Mouse (Mus musculus): ENCODE data around the gene Olfr878. TPM values are rescaled to one million over a fixed set of nuclear protein-coding genes. Genes with fewer than 3 reads are reported as not detected.

The Olfr878 gene
- not detected in 2 replicates for polyA plus RNA-seq (2015; fragmentation: Nextera tagmentation; extraction: Ambion mirVana)

GRCm38 (mm10) chr9:37917540-37917939, at the start of gene Olfr878:
Gene Olfr878 (plus strand): TSS chr9:37917840.
- ATAC-seq (replicated peaks), result no peak
- Histone ChIP-seq H3K9ac (replicated peaks) (no peak within 1 kb of the TSS), H3K36me3 (no peaks in the 10 kb centered on the region), H3K9me3 (no peaks in the 10 kb centered on the region), H3K4me3 (no peak within 1 kb of the TSS), H3K4me2 (replicated peaks) (no peak within 1 kb of the TSS), H3K4me1 (no peaks in the 10 kb centered on the region), H3K27ac (replicated peaks) (no peak within 1 kb of the TSS), H3K27me3 (no peaks in the 10 kb centered on the region)
- WGBS, result 85% methylated on average over 2 of the region's 2 CpGs

- Histone ChIP-seq H3K9me3 (no peaks in the 10 kb centered on the region), H3K4me3 (no peak overlapping the region), H3K36me3 (no peaks in the 10 kb centered on the region), H3K27me3 (no peaks in the 10 kb centered on the region), H3K9ac (replicated peaks) (no peak overlapping the region), H3K4me1 (no peaks in the 10 kb centered on the region), H3K4me2 (replicated peaks) (no peak overlapping the region), H3K27ac (replicated peaks) (no peak overlapping the region)
- 68% methylated on average over 1 of the region's 1 CpGs for WGBS
- no peak for ATAC-seq (replicated peaks)
Observed at GRCm38 (mm10) chr9:37870246-37870645, 47.4 kb upstream of the Olfr878 start.

- Histone ChIP-seq H3K27me3 (no peaks in the 10 kb centered on the region), H3K4me1 (no peaks in the 10 kb centered on the region), H3K36me3 (no peaks in the 10 kb centered on the region), H3K9ac (replicated peaks) (no peak overlapping the region), H3K9me3 (no peaks in the 10 kb centered on the region), H3K27ac (replicated peaks) (no peak overlapping the region), H3K4me3 (no peak overlapping the region), H3K4me2 (replicated peaks) (no peak overlapping the region)
- WGBS, result 82% methylated on average over 1 of the region's 1 CpGs
- no peak for ATAC-seq (replicated peaks)
Observed at GRCm38 (mm10) chr9:37871097-37871496, 46.5 kb upstream of the Olfr878 start.

- WGBS, result 68% methylated on average over 1 of the region's 1 CpGs
- no peaks in the 10 kb centered on the region for H3K9me3 ChIP-seq
- no peak overlapping the region for H3K4me2 ChIP-seq (replicated peaks)
- no peaks in the 10 kb centered on the region for H3K36me3 ChIP-seq
- no peak overlapping the region for H3K27ac ChIP-seq (replicated peaks)
- H3K9ac ChIP-seq (replicated peaks), result no peak overlapping the region
- no peak overlapping the region for H3K4me3 ChIP-seq
- H3K27me3 ChIP-seq, result no peaks in the 10 kb centered on the region
- H3K4me1 ChIP-seq, result no peaks in the 10 kb centered on the region
- no peak for ATAC-seq (replicated peaks)
Observed at GRCm38 (mm10) chr9:37871536-37871935, 46.1 kb upstream of the Olfr878 start.

- Histone ChIP-seq H3K9ac (replicated peaks) (no peak overlapping the region), H3K36me3 (no peaks in the 10 kb centered on the region), H3K27ac (replicated peaks) (no peak overlapping the region), H3K27me3 (no peaks in the 10 kb centered on the region), H3K4me3 (no peak overlapping the region), H3K9me3 (no peaks in the 10 kb centered on the region), H3K4me1 (no peaks in the 10 kb centered on the region), H3K4me2 (replicated peaks) (no peak overlapping the region)
- ATAC-seq (replicated peaks), result 0 out of 2 replicates have a peak, but pooled peaks have one; percentile 51
- 17% methylated on average over 2 of the region's 2 CpGs for WGBS
Observed at GRCm38 (mm10) chr9:37890960-37891359, 26.7 kb upstream of the Olfr878 start.

- H3K27ac ChIP-seq (replicated peaks), result no peak within 1 kb of the TSS
- no peak within 1 kb of the TSS for H3K9ac ChIP-seq (replicated peaks)
- H3K27me3 ChIP-seq, result no peaks in the 10 kb centered on the region
- H3K9me3 ChIP-seq, result no peaks in the 10 kb centered on the region
- H3K4me3 ChIP-seq, result no peak within 1 kb of the TSS
- ATAC-seq (replicated peaks), result no peak
- no peak within 1 kb of the TSS for H3K4me2 ChIP-seq (replicated peaks)
- no peaks in the 10 kb centered on the region for H3K36me3 ChIP-seq
- no peaks in the 10 kb centered on the region for H3K4me1 ChIP-seq
- WGBS, result 48% methylated on average over 2 of the region's 2 CpGs
Observed at GRCm38 (mm10) chr9:37896661-37897060, 21.0 kb upstream of the Olfr878 start, which contains the start of gene Olfr145. Gene Olfr145 (plus strand): TSS chr9:37896724.

GRCm38 (mm10) chr9:37905555-37905954, 12.1 kb upstream of the Olfr878 start:
- Histone ChIP-seq H3K4me2 (replicated peaks) (no peak overlapping the region), H3K27me3 (no peaks in the 10 kb centered on the region), H3K27ac (replicated peaks) (no peak overlapping the region), H3K9me3 (no peaks in the 10 kb centered on the region), H3K4me1 (no peaks in the 10 kb centered on the region), H3K36me3 (no peaks in the 10 kb centered on the region), H3K4me3 (no peak overlapping the region), H3K9ac (replicated peaks) (no peak overlapping the region)
- 71% methylated on average over 3 of the region's 3 CpGs for WGBS
- ATAC-seq (replicated peaks), result no peak

GRCm38 (mm10) chr9:37918018-37918417, 378 bp downstream of the Olfr878 start:
- no peak overlapping the region for H3K4me2 ChIP-seq (replicated peaks)
- no peak overlapping the region for H3K4me3 ChIP-seq
- no peak overlapping the region for H3K9ac ChIP-seq (replicated peaks)
- no peaks in the 10 kb centered on the region for H3K27me3 ChIP-seq
- no peak for ATAC-seq (replicated peaks)
- no peaks in the 10 kb centered on the region for H3K36me3 ChIP-seq
- H3K9me3 ChIP-seq, result no peaks in the 10 kb centered on the region
- H3K27ac ChIP-seq (replicated peaks), result no peak overlapping the region
- 56% methylated on average over 1 of the region's 1 CpGs for WGBS
- H3K4me1 ChIP-seq, result no peaks in the 10 kb centered on the region

GRCm38 (mm10) chr9:37924194-37924593, 6.6 kb downstream of the Olfr878 start:
- no peaks in the 10 kb centered on the region for H3K4me1 ChIP-seq
- 77% methylated on average over 5 of the region's 5 CpGs for WGBS

GRCm38 (mm10) chr9:37925445-37925844, 7.8 kb downstream of the Olfr878 start:
- no peak for ATAC-seq (replicated peaks)
- 80% methylated on average over 2 of the region's 2 CpGs for WGBS
- H3K4me3 ChIP-seq, result no peak overlapping the region
- H3K4me1 ChIP-seq, result no peaks in the 10 kb centered on the region
- H3K9me3 ChIP-seq, result no peaks in the 10 kb centered on the region
- no peak overlapping the region for H3K9ac ChIP-seq (replicated peaks)
- no peaks in the 10 kb centered on the region for H3K36me3 ChIP-seq
- no peak overlapping the region for H3K27ac ChIP-seq (replicated peaks)
- H3K27me3 ChIP-seq, result no peaks in the 10 kb centered on the region
- H3K4me2 ChIP-seq (replicated peaks), result no peak overlapping the region

More at GRCm38 (mm10) chr9:37924194-37924593, 6.6 kb downstream of the Olfr878 start:
- H3K36me3 ChIP-seq, result no peaks in the 10 kb centered on the region
- ATAC-seq (replicated peaks), result no peak
- H3K4me2 ChIP-seq (replicated peaks), result no peak overlapping the region
- no peak overlapping the region for H3K4me3 ChIP-seq
- no peaks in the 10 kb centered on the region for H3K27me3 ChIP-seq
- no peaks in the 10 kb centered on the region for H3K9me3 ChIP-seq
- H3K27ac ChIP-seq (replicated peaks), result no peak overlapping the region
- no peak overlapping the region for H3K9ac ChIP-seq (replicated peaks)

- no peak for ATAC-seq (replicated peaks)
- H3K4me3 ChIP-seq, result no peak overlapping the region
- no peaks in the 10 kb centered on the region for H3K9me3 ChIP-seq
- no peak overlapping the region for H3K4me2 ChIP-seq (replicated peaks)
- no peaks in the 10 kb centered on the region for H3K4me1 ChIP-seq
- H3K9ac ChIP-seq (replicated peaks), result no peak overlapping the region
- H3K36me3 ChIP-seq, result no peaks in the 10 kb centered on the region
- no peaks in the 10 kb centered on the region for H3K27me3 ChIP-seq
- no peak overlapping the region for H3K27ac ChIP-seq (replicated peaks)
- WGBS, result 55% methylated on average over 3 of the region's 3 CpGs
Observed at GRCm38 (mm10) chr9:37926019-37927013, 8.7 kb downstream of the Olfr878 start.

GRCm38 (mm10) chr9:37932519-37932918, 14.9 kb downstream of the Olfr878 start:
- H3K27me3 ChIP-seq, result no peaks in the 10 kb centered on the region
- WGBS, result 6% methylated on average over 11 of the region's 11 CpGs
- no peak overlapping the region for H3K4me2 ChIP-seq (replicated peaks)
- no peaks in the 10 kb centered on the region for H3K4me1 ChIP-seq
- H3K4me3 ChIP-seq, result no peak overlapping the region
- H3K36me3 ChIP-seq, result no peaks in the 10 kb centered on the region
- peak; percentile 87 for ATAC-seq (replicated peaks)
- H3K27ac ChIP-seq (replicated peaks), result no peak overlapping the region
- H3K9ac ChIP-seq (replicated peaks), result no peak overlapping the region
- no peaks in the 10 kb centered on the region for H3K9me3 ChIP-seq

Measured in forebrain, embryonic 15.5 days (tissue).